ENCODE assay signal across 8 mouse cellular contexts in genomic region chr4:129960180-129960944, GRCm38 (mm10). TPM values are rescaled to one million over a fixed set of nuclear protein-coding genes. Genes with fewer than 3 reads are reported as not detected.
DNase-seq lines count a peak whose midpoint lies in the region; ATAC-seq and TF ChIP-seq lines count a peak whose summit lies in the region.

No protein-coding gene starts in this region.

- H3K27ac ChIP-seq in hindbrain, embryonic 14.5 days = peak overlapping the region; percentile 80
- H3K27ac ChIP-seq in lung, postnatal 0 days (ENCODE audit: low read length) = no peak overlapping the region

- H3K4me3 ChIP-seq in hindbrain, embryonic 14.5 days (replicated peaks; ENCODE audit: low read length) = peak overlapping the region; percentile 40
- H3K4me3 ChIP-seq in lung, postnatal 0 days (ENCODE audit: low read depth, low read length) = peak overlapping the region; percentile 34

- H3K4me1 ChIP-seq in hindbrain, embryonic 14.5 days (replicated peaks; ENCODE audit: control insufficient read depth, insufficient read depth, low read length) = peaks cover 14% of the 10 kb centered on the region
- no peaks in the 10 kb centered on the region; the same call in 1 of the 2 replicates for H3K4me1 ChIP-seq in lung, postnatal 0 days (ENCODE audit: insufficient read depth, low read depth, low read length)

- TF ChIP-seq EP300 in lung, postnatal 0 days (IDR thresholded peaks at IDR 0.05) = no peak

- peak overlapping the region; percentile 60 for H3K9ac ChIP-seq in hindbrain, embryonic 14.5 days
- H3K9ac ChIP-seq in lung, postnatal 0 days (replicated peaks; ENCODE audit: low read depth) = no peak overlapping the region

- H3K9me3 ChIP-seq in hindbrain, embryonic 14.5 days (ENCODE audit: control insufficient read depth, low read length) = no peaks in the 10 kb centered on the region
- H3K9me3 ChIP-seq in lung, postnatal 0 days (ENCODE audit: low read length) = no peaks in the 10 kb centered on the region

- no peak for TF ChIP-seq CTCF in lung, postnatal 0 days (IDR thresholded peaks at IDR 0.05)

- under 1% methylated on average over 37 of the region's 37 CpGs for WGBS in hindbrain, embryonic 14.5 days
- WGBS in lung, postnatal 0 days = 1% methylated on average over 36 of the region's 37 CpGs

- peak; percentile 77 for ATAC-seq in hindbrain, embryonic 14.5 days (ENCODE audit: low FRiP score)
- peak; percentile 86 for ATAC-seq in lung, postnatal 0 days

- H3K4me2 ChIP-seq in hindbrain, embryonic 14.5 days (replicated peaks) = peak overlapping the region; percentile 99
- peak overlapping the region; percentile 62 for H3K4me2 ChIP-seq in lung, postnatal 0 days (replicated peaks; ENCODE audit: low read depth, low read length)

- DNase-seq in T-cell, adult 2 months (ENCODE audit: low spot score) = peak; percentile 45
- DNase-seq in cerebellum, adult 9-11 months = peak; percentile 70
- DNase-seq in frontal cortex, postnatal 10 days (ENCODE audit: low spot score in 2 of 2) = peak; percentile 82 to 85
- peak; percentile 81 for DNase-seq in hindbrain, embryonic 14.5 days (ENCODE audit: low spot score)
- DNase-seq in layer of hippocampus, postnatal 25 days (ENCODE audit: extremely low spot score in 1 of 2, low spot score in 1 of 2) = peak; percentile 66 to 78
- DNase-seq in lung, postnatal 0 days (ENCODE audit: low spot score) = peak; percentile 71
- DNase-seq in ovary, postnatal 14 days (ENCODE audit: low spot score) = peak; percentile 58
- DNase-seq in urinary bladder, postnatal 14 days (ENCODE audit: low spot score) = peak; percentile 71

- no peaks in the 10 kb centered on the region for H3K27me3 ChIP-seq in hindbrain, embryonic 14.5 days (ENCODE audit: control insufficient read depth, insufficient read depth, low read length)
- no peaks in the 10 kb centered on the region for H3K27me3 ChIP-seq in lung, postnatal 0 days (replicated peaks; ENCODE audit: insufficient read depth, low read length)

- no peaks in the 10 kb centered on the region for H3K36me3 ChIP-seq in hindbrain, embryonic 14.5 days (replicated peaks; ENCODE audit: control insufficient read depth, insufficient read depth)
- no peaks in the 10 kb centered on the region for H3K36me3 ChIP-seq in lung, postnatal 0 days (ENCODE audit: insufficient read depth, low read length)

RNA-seq across cellular contexts. Expression of gene Adgrb2, which starts 24.3 kb away (rescaled TPM):
- 16.9 and 19.0 TPM in 2 replicates for polyA plus RNA-seq in hindbrain, embryonic 14.5 days (2014; fragmentation: Nextera tagmentation; extraction: Ambion mirVana)
- total RNA-seq in layer of hippocampus, postnatal 25 days (2021) = 100 to 1,000 TPM; 516 to 583 TPM
- 0.21 and 0.33 TPM in 2 replicates for polyA plus RNA-seq in lung, postnatal 0 days (2015; fragmentation: Nextera tagmentation; extraction: Ambion mirVana)

RNA-seq across cellular contexts. Expression of gene Spocd1, which starts 31.3 kb away (rescaled TPM):
- polyA plus RNA-seq in hindbrain, embryonic 14.5 days (2014; fragmentation: Nextera tagmentation; extraction: Ambion mirVana) = not detected in 2 replicates
- under 1 TPM; 0.30 to 0.35 TPM for total RNA-seq in layer of hippocampus, postnatal 25 days (2021)
- not detected in 2 replicates for polyA plus RNA-seq in lung, postnatal 0 days (2015; fragmentation: Nextera tagmentation; extraction: Ambion mirVana)

Comparison
In these comparisons a context has a peak if more than half of its experiments do, and no peak if none do; other contexts are left out.
1. RNA of gene Adgrb2, which starts 24.3 kb away (polyA plus RNA-seq): 16.9 to 19.0 TPM in hindbrain, embryonic 14.5 days; 0.21 to 0.33 TPM in lung, postnatal 0 days; every median in the first group is over 10 times any median in the second.
2. Peak in every context shown above with its lines, with median percentiles within 50 percentile points of each other: DNase-seq.